Mouse (Mus musculus): ENCODE results near the gene Kctd8.
"Not testable (repeated sequence)": the region's sequence is repeated elsewhere in the genome, so short reads cannot be mapped to it uniquely, and the experiment has no call there.

Gene Kctd8

DNA sequence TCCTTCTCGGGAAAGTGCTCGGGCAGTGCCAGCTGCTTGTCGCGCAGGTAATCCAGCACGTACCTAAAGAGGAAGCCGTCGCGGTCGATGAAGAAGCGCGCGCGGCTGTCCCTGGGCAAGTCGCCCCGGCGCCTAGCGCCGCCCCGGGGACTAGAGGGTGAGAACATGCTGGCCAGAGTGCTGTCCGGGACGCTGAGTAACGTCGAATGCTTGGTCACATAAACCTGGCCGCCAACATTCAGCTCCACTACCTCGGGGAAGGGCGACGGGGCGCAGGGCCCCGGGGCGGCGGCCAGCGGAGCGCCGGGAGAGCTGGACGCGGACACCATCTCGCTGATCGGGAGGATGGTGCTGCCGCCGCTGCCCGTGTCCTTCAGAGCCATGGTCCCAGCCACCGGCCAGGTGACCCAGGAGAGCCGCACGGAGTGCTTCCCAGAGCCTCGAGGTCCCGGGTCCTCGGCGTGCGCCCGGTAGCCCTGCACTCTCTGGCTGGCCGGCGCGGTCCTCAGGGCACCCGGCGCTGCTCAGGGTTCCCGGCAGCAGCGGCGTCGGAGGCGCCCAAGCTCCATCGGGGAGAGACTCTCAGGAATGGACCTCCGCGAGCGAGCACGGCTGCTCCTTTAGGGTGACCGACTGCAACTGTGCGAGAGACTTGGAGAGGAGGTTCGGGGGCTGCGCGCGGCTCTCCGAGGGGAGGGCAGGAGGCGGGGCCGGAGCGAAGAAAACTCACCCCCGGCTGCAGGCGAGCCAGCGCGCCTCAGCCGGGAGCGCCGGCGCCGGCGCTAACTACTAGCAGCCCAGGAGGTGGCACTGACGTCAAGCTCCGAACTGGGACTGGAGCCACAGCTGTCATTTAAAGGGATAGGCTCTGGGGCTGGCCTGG is at the start of gene Kctd8:
Kctd8 (minus strand) TSS at position 761 of the 883 bp plus-strand sequence.
- peak; percentile 84 for DNase-seq (ENCODE audit: low spot score)

- no peak for DNase-seq (ENCODE audit: low spot score)
Observed at GRCm38 (mm10) chr5:69379072-69379471, 37.6 kb upstream of the Kctd8 start.

DNA sequence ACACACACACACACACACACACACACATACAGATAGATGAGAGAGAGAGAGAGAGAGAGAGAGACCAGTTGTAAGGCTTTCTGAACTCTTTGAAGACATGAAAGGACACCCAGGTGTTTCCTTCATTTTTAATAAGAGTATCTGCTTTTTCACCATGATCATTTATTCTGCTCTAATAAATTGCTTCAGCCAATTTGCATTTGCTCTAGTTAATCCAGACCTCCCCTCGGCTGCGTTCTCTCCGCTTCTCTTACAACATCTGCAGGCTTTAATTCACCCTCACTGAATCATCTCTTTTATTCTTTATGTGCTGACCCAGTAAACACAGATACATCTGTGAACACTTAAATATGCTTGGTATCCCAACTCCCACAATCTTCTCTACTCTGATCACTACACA is 9.1 kb upstream of the Kctd8 start:
- no peak for DNase-seq (ENCODE audit: low spot score)

- DNase-seq (ENCODE audit: low spot score): peak; percentile 65
Observed at GRCm38 (mm10) chr5:69340102-69340918, 1.2 kb downstream of the Kctd8 start.

- peak; percentile 1 for DNase-seq (ENCODE audit: low spot score)
Observed at GRCm38 (mm10) chr5:69339623-69339970, 1.9 kb downstream of the Kctd8 start.

GRCm38 (mm10) chr5:69338916-69339622 is 2.4 kb downstream of the Kctd8 start:
- no peak for DNase-seq (ENCODE audit: low spot score)

DNA sequence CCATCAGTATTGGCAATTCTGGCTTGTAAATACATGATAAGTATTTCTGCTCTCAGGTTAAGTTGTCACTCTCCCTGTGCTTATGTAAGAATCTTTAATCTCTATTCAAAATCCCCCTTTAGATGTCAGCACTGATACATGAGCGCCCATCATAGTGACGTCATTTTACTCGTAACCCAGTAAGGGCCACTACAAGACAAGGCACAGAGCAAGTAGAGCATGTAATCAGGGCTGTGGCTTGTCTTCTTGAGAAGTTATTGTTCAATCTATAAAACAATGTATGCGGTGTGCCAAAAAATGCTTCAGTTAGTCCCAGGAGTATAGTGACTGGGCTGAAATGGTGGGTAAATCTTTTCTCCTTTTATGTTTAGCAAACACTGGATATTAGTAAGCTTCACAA is 13.9 kb downstream of the Kctd8 start:
- no peak for DNase-seq (ENCODE audit: low spot score)

GRCm38 (mm10) chr5:69324566-69325230 is 16.8 kb downstream of the Kctd8 start:
- DNase-seq (ENCODE audit: low spot score): peak; percentile 18

GRCm38 (mm10) chr5:69312611-69313010 is 28.9 kb downstream of the Kctd8 start:
- no peak for DNase-seq (ENCODE audit: low spot score)

DNA sequence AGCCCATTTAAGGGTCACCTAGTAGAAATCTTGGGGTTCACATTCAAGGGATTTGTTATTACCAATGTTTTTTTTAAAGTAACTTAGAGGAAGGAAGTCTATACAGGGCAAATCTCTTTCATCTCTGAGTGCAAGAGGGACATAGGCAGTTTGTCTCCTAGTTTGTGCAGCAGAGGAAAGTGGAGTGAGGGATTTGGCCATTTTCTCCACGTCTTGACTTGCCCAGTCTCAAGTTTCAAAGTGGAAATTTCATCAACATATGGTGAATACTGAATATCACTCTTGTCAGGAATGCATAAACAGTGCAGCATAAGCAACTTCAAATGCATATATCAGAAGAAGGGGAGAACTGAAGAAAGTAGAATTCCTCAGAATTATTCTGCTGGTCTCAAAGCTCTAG is 39.8 kb downstream of the Kctd8 start:
- DNase-seq (ENCODE audit: low spot score): no peak

DNA sequence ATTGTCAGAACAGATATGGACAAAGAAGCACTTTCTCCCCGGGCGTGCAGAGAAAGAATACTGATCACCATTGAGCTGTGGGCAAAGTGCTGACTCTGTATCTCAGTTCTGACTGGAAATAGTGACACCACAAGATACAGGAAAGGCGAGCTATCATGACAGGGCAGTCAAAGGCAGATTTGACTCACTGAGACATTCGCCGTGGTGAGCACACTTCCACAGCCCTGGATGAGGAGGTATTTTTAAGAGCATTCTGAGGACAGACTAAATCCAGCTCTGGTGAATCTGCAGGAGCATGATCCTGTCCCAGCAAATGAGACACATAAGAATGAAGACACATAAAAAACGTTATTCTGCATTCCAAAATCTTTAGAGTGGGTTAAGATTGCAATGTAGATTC is 49.1 kb downstream of the Kctd8 start:
- no peak for DNase-seq (ENCODE audit: low spot score)

- no peak for DNase-seq (ENCODE audit: low spot score)
Observed at GRCm38 (mm10) chr5:69284359-69284758, 57.1 kb downstream of the Kctd8 start.

GRCm38 (mm10) chr5:69252366-69252765 is 89.1 kb downstream of the Kctd8 start:
- DNase-seq (ENCODE audit: low spot score): no peak

DNA sequence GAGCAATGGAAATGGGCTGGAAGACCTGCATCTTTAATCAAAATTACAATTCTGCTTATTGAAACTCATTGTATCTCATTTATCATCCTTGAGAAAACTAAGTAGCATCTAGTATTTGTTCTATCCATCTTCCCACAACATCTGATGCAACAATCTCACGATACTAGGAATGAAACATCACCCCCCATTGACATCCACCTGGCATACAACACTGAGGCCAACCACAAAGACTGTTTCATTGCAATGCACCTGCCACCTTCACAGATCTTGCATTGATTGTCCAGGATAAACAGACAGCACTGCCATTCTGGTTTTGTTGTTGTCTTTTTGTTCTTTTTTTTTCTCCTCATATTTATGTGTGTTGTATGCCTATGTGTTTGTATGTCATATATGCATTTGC is 99.5 kb downstream of the Kctd8 start:
- no peak for DNase-seq (ENCODE audit: low spot score)

- no peak for DNase-seq (ENCODE audit: low spot score)
Observed at GRCm38 (mm10) chr5:69233560-69233959, 107.9 kb downstream of the Kctd8 start.

GRCm38 (mm10) chr5:69231649-69232048 is 109.8 kb downstream of the Kctd8 start:
- not testable (repeated sequence) for DNase-seq (ENCODE audit: low spot score)

GRCm38 (mm10) chr5:69227147-69227546 is 114.3 kb downstream of the Kctd8 start:
- DNase-seq (ENCODE audit: low spot score): no peak

- DNase-seq (ENCODE audit: low spot score): no peak
Observed at GRCm38 (mm10) chr5:69222608-69223007, 118.9 kb downstream of the Kctd8 start.

- no peak for DNase-seq (ENCODE audit: low spot score)
Observed at GRCm38 (mm10) chr5:69215216-69215615, 126.3 kb downstream of the Kctd8 start.

GRCm38 (mm10) chr5:69209401-69209800 is 132.1 kb downstream of the Kctd8 start:
- no peak for DNase-seq (ENCODE audit: low spot score)

- DNase-seq (ENCODE audit: low spot score): no peak
Observed at GRCm38 (mm10) chr5:69207713-69208112, 133.8 kb downstream of the Kctd8 start.
